Mouse (Mus musculus): ENCODE data around the gene Zfhx3.

Zfhx3 gene

GRCm38 (mm10) chr8:108369081-108369480 is 426.6 kb downstream of the Zfhx3 start:
- DNase-seq = no peak

DNA sequence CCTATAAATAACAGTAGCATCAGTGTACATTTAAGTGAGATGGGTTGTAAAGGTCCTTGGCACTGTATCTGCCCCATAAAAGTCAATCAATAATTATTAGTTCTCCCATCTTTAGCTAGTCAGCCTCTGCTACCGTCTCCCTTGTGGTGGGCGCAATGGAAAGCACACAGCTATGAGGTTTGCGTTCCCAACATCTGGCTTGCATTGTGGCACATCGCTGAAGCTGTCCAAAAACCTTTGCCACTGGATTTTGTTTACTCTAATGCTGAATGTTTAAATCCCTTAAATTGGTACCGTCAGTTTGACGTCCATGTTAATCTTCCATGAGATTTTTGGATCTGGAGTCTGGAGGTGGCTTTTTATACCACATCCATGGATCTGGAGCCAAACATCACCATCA is 428.3 kb downstream of the Zfhx3 start:
- DNase-seq = no peak

GRCm38 (mm10) chr8:108373046-108373445 is 430.6 kb downstream of the Zfhx3 start:
- no peak for DNase-seq

GRCm38 (mm10) chr8:108378036-108378435 is 435.6 kb downstream of the Zfhx3 start:
- no peak for DNase-seq

DNA sequence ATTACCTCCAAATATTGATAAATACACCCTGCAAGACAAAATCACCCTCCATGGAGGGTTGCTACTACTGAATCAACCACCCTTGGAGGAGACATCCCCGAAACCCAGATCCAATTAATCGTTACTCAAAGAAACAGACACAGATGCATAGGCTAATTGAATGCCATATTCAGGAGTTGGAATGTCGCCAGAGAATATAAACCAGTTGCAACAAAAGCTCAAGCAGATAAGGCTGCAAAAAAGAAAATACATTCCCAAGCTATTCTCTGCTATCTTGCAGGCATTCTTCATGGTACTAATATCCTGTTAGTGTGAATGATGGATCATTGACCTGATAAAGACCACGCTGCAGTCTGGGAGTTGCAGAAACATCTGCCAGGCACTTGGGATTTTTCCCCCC is 440.7 kb downstream of the Zfhx3 start:
- DNase-seq = no peak

- DNase-seq = no peak
Measured at GRCm38 (mm10) chr8:108387160-108387912, 444.9 kb downstream of the Zfhx3 start.

DNA sequence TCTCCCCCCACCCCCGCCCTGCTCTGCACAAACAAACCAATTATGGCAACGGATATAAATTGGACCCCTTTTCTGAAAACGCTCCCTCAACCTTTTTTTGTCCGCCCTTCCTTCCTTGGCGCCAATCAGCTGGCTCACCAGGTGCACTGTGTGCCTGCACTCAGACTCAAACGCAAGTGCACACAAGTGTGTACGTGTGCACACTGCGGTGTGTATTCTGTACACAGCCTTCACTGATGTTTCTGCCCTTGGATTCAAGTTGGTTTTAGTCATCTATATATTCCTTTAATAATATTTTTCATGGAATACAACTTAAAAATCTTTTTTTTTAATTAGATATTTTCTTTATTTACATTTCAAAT is 445.4 kb downstream of the Zfhx3 start:
- no peak for DNase-seq

- DNase-seq = no peak
Measured at GRCm38 (mm10) chr8:108392909-108393308, 450.5 kb downstream of the Zfhx3 start.

DNA sequence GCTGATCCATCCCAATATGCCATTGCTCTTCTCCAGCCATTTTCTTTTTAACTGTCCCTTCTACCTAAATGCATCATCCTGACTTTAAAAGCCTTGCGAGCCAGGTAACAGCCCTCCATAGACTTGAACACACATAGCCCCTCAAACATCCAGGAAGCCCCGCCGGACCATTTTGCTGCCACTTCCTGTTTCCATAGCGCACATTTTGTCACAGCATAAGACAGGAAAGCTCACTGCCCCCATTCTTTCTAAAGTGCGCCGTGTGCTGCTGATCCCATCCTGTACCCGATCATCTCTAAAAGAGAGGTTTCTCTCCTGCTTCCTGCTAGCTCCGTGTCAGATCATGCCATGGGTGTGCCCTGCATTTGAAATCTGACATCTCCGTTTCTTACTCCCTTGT is 459.7 kb downstream of the Zfhx3 start:
- no peak for DNase-seq

DNA sequence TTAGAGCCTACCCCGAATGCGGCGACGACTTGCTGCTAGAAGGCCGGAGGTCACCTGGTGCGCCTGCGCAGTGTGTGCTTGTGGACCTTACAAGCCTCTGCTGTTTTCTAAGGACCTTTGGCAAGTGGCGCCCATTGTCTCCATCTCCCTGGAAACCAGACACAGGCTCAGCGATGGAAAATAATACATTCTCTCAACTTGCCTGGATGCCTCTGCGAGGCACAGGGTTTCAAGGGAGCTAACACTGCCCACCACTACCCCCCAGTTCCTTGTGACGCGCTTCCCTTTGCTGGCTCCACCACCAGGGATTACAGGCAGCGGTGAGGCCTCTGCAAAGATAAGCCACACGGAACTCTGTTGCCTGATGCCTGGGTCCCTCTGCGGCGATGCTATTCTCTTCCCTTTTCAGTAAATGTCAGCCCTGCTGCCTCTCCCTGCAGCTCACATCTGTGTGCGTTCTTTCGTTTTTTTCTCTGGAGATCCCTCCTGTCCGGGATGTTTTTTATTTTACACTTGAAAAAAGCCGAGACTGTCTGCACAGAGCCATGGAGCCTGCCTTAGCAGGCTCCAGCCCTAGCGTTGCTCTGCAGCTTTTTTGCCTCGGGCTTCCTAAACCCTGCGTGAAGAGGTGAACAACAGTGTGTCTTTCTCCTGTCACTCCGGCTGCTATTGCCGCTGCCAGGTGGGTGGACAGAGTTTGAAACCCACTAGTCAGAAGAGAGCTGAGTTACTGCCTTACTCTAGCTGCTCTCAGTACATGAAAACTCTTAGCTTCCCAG is 464.5 kb downstream of the Zfhx3 start:
- DNase-seq = no peak

GRCm38 (mm10) chr8:108419162-108419844 is 476.9 kb downstream of the Zfhx3 start:
- no peak for DNase-seq

DNA sequence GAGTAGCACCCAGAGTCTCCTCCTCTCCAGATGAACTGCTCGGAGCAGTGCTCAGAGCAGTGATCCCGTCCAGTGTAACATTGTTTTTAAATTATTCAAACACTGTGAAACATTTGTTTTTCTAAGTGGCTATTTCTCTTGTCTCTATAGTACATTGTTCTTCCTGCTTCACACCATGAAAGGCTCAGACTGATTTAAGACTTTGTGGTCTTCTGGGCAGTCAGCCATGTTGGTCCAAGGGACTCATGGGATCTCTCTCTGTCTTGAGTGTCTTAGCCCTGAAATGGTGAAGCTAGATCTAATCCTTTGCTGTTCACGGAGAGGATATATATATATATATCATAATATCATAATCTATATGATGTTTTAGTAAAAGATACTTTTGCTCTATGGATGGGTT is 480.1 kb downstream of the Zfhx3 start:
- no peak for DNase-seq

GRCm38 (mm10) chr8:108424337-108424736 is 481.9 kb downstream of the Zfhx3 start:
- DNase-seq = no peak

DNA sequence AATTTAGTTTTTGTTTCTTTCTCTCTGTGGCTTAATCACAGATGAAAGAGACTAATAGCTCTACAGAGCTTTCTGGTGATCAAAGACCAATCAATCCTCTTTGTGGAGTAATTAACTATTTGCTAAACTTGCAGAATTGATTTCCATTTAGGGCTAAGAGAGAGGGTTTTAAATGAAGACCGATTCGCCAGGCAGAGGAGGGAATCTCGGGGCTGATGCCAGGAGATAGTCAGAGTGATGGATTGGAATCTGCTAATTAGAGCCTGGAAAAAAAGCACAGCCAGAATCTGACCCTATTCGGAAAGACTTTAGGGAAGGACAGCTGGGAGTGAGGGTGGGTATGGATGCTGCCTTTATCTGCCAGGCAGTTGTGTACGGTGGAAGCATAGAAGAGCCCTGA is 490.9 kb downstream of the Zfhx3 start:
- no peak for DNase-seq

DNA sequence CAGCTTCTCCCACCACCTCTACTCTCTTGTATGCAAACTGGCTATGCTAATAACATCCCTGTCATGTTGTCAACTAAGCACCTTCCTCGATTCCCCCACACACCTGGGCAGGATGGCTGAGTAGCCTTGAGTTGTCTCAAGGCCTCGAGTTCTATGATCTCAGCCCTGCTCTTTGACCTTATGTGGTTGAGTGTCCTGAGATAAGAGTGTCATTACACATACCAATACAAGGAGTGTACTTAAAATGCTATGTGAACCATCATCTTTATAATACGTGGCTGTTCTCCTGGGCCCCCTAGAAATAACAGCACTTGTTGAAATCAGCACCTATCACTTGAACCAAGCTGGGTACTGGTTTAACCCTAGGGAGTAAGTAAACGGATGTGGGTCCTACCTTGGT is 492.1 kb downstream of the Zfhx3 start:
- no peak for DNase-seq

- no peak for DNase-seq
Measured at GRCm38 (mm10) chr8:108436336-108436735, 493.9 kb downstream of the Zfhx3 start.

DNA sequence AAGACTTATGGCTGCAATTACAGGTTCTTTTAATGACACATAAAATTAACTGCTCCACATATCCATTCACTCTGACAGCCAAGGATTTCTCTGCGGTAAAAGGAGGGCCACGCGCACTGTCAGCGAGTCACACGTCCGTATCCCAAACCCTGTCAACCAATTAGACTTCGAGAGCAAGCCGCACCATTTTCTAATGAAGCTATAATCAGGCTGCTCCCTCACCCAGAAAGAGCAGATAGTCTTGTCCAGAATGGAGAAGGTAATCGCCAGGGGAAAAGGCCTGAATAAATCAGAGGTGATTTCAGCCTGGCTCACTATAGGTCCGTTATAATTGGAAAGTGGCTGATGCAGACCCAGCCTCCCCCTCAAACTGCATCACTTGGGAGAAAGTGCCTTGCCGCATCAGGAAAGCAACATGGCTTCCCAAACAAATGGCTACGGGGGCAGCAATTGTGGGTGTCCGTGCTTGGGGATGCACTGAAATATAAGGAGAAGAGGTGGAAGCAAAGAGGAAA is 494.9 kb downstream of the Zfhx3 start:
- no peak for DNase-seq

DNA sequence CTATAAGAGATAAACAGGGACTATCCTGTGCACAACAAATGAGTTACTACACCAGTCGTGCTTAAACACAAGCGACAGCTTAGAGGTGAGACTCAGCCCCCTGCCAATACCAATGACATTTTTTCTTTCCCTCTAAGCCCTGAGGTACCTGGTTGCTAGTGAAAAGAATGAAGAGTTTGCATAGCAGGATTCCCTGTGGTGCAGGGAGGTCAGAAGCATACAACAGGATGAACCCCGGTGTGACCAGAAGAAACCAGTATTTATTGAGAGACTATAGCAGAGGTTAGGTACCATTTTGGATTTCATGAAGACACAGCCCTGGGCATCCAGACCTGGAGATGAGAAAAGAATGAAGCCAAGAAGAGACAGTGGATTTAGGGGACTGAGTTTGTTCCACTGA is 498.0 kb downstream of the Zfhx3 start:
- DNase-seq = no peak

DNA sequence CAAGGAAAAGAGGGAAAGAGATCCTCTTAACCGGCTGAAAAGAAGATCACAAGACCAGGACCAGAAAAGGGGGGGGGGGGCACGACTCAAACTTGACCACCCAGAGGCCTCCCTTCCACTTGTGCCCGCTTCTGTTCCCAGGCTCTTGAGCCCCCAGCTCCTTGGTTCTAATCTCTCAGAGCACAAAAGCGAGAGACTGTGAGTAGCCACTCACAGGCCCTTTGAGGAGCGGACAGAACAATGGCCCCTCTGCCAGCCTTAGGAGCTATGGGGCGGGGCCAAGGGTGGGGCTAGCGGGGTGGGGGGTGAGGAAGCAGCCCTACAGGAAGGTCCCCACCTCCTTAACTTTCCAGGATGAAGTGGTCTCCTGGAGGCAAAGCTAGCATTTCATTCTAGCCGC is 508.4 kb downstream of the Zfhx3 start:
- DNase-seq = no peak

- DNase-seq = no peak
Measured at GRCm38 (mm10) chr8:108454561-108455311, 512.3 kb downstream of the Zfhx3 start.

DNA sequence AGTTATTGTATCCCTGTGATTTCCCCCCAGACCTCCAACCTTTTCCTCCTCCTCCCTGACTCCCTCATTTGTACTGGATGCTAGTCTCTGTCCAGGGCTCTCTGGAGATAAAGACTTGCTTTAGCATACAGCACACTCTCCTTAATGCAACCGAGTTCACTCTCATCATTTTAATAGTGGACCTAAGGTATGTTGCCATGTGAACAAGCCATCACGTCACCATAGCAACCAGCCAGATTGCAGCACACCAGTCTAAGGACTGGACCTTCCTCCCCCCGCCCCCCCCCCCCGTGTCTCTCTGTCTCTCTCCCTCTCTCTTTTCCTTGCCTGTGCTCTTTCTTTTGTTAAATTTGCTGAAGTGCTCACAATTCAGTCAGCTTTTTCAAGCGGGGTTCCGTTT is 524.2 kb downstream of the Zfhx3 start:
- DNase-seq = no peak

DNA sequence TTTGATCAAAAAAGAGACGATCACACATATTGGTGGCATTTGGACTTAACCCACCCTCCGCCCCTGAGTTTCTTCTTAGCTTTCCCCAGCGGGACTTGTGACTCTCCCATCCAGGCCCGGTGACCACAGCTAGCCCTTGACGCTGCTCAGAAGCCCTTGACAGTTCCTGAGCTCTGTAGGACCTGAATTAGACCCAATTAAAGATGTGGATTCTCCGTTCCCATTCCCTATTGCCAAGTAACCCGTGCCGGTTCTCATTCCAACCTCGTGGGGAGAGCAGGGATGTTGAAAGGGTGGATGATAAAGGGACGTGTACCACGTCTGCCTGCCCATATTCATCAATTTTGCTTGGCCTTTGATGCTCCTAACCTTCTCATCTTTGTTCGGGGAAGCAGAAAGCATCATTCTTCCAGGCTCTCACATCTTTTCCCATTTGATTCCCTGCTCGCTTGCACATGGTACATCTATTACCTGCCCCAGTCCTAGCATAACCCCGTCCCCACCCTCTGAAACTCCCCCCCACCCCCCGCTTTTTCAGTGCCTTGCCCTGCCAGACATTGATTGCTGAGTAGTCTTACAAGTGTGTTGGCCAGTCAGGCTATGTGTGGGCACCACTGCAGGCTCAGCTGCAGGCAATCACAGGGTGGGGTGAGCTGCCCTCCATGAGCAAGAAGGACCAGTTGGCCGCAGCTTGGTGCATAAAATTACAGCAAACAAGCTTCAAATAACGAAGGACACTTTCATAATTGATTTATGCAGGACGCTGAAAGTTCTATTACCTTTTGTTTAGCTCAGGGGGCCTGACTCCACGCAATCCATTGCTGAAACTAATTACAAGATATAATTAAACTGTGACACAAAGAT is 525.0 kb downstream of the Zfhx3 start:
- no peak for DNase-seq

All from cerebellum, adult 11-12 months (tissue).